Mouse (Mus musculus) C2C12 (cell line): ENCODE measurements around the gene Pdcl3.

ENCODE experiments used
- CEBPB ChIP-seq: IDR thresholded peaks from one replicate; pipeline ENCODE4 v1.6.1; 2011; ENCODE audit warnings: low read depth, mild to moderate bottlenecking, control low read depth, moderate library complexity
- CTCF ChIP-seq: IDR thresholded peaks from one replicate; pipeline ENCODE4 v1.5.1; 2011; ENCODE audit not compliant: control insufficient read depth, insufficient read depth, insufficient read length
- MAX ChIP-seq: IDR thresholded peaks from one replicate; pipeline ENCODE4 v1.6.1; 2011; ENCODE audit warnings: mild to moderate bottlenecking, control low read depth
- MYOG ChIP-seq: IDR thresholded peaks from one replicate; pipeline ENCODE4 v1.6.1; 2011; ENCODE audit not compliant: control insufficient read depth, insufficient read length; ENCODE audit errors: extremely low read depth
- USF1 ChIP-seq: IDR thresholded peaks from one replicate; pipeline ENCODE4 v1.6.1; 2011; ENCODE audit warnings: low read depth, mild to moderate bottlenecking, control low read depth, moderate library complexity

- TF ChIP-seq CTCF: no peak
- no peak for TF ChIP-seq MAX
- no peak for TF ChIP-seq USF1
- TF ChIP-seq MYOG: no peak
- no peak for TF ChIP-seq CEBPB
Observed at GRCm38 (mm10) chr1:39046689-39047088, 61.3 kb downstream of the Pdcl3 start.
